Mouse (Mus musculus): Measurements from ENCODE around the gene Ano5. TPM values are rescaled to one million over a fixed set of nuclear protein-coding genes. Genes with fewer than 3 reads are reported as not detected.
A peak's percentile ranks its signal among the peaks of the same experiment; 100 is the strongest.

Ano5 gene
- polyA plus RNA-seq, 2 experiments: 1.4 to 1.5 TPM

- ATAC-seq (ENCODE audit: low FRiP score, low read depth) (no peak), DNase-seq (ENCODE audit: low spot score) (no peak)
- Histone ChIP-seq H3K4me1 (ENCODE audit: control insufficient read depth, insufficient read depth, low read length) (no peaks in the 10 kb centered on the region), H3K9ac (ENCODE audit: low read depth, low read length, severe bottlenecking) (no peak overlapping the region), H3K27me3 (ENCODE audit: control insufficient read depth, insufficient read depth, low read length) (peaks cover 33% of the 10 kb centered on the region), H3K36me3 (ENCODE audit: control insufficient read depth, insufficient read depth, low read length) (no peaks in the 10 kb centered on the region), H3K27ac (replicated peaks; ENCODE audit: low read depth, low read length) (no peak overlapping the region), H3K4me2 (replicated peaks; ENCODE audit: low read depth, low read length, severe bottlenecking) (no peak overlapping the region), H3K4me3 (replicated peaks; ENCODE audit: low read length) (no peak overlapping the region), H3K9me3 (ENCODE audit: control insufficient read depth, low read length) (no peaks in the 10 kb centered on the region)
- 35% methylated on average over 1 of the region's 1 CpGs for WGBS
- no peak for TF ChIP-seq POLR2A (IDR thresholded peaks at IDR 0.05; ENCODE audit: borderline replicate concordance, extremely low read depth, insufficient read depth, insufficient read length)
Observed at GRCm38 (mm10) chr7:51619977-51620376, 109.1 kb downstream of the Ano5 start.

DNA sequence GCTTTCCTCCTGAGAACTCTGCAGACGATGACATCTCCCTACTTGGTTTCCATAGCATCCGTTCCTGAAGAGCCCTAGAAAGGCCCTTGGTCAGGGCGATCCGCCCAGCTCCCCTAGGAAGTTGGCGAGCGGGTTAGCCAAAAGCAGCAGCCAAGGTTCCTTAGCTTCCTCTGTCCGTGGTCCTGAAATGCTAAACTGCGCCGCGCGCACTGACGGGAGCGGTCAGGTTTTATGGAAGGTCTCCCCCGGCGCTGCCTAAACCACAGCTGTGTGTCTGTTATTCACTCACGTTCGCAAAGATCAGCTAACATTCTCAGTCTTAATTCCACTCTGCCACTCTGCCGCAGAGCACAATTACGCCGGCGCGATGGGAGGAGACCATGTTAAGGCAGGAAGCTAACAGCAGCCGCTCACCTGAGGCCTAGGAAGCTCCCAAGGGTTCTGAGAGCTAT lies 110.9 kb downstream of the Ano5 start, which contains the start of gene Slc17a6:
Slc17a6 (plus strand) TSS at position 313 of the 452 bp plus-strand sequence.
- TF ChIP-seq POLR2A (IDR thresholded peaks at IDR 0.05; ENCODE audit: borderline replicate concordance, extremely low read depth, insufficient read depth, insufficient read length): no peak
- peaks cover 40% of the 10 kb centered on the region for H3K27me3 ChIP-seq (ENCODE audit: control insufficient read depth, insufficient read depth, low read length)
- DNase-seq (ENCODE audit: low spot score): peak; percentile 84
- H3K9ac ChIP-seq (ENCODE audit: low read depth, low read length, severe bottlenecking): no peak within 1 kb of the TSS
- ATAC-seq (ENCODE audit: low FRiP score, low read depth): peak; percentile 65; the same call in 1 of the 2 replicates
- WGBS: 1% methylated on average over 23 of the region's 23 CpGs
- H3K4me1 ChIP-seq (ENCODE audit: control insufficient read depth, insufficient read depth, low read length): no peaks in the 10 kb centered on the region
- H3K4me2 ChIP-seq (replicated peaks; ENCODE audit: low read depth, low read length, severe bottlenecking): peak within 1 kb of the TSS; percentile 22; the same call in 1 of the 2 replicates
- H3K27ac ChIP-seq (replicated peaks; ENCODE audit: low read depth, low read length): no peak within 1 kb of the TSS
- 0 out of 2 replicates have a peak within 1 kb of the TSS, but pooled peaks have one; percentile 1 for H3K4me3 ChIP-seq (replicated peaks; ENCODE audit: low read length)
- H3K9me3 ChIP-seq (ENCODE audit: control insufficient read depth, low read length): no peaks in the 10 kb centered on the region
- no peaks in the 10 kb centered on the region for H3K36me3 ChIP-seq (ENCODE audit: control insufficient read depth, insufficient read depth, low read length)

GRCm38 (mm10) chr7:51622196-51622595 lies 111.4 kb downstream of the Ano5 start:
- 0 out of 2 replicates have a peak, but pooled peaks cover 4% of the 10 kb centered on the region for H3K4me1 ChIP-seq (ENCODE audit: control insufficient read depth, insufficient read depth, low read length)
- 0 out of 2 replicates have a peak overlapping the region, but pooled peaks have one; percentile 1 for H3K4me3 ChIP-seq (replicated peaks; ENCODE audit: low read length)
- H3K36me3 ChIP-seq (ENCODE audit: control insufficient read depth, insufficient read depth, low read length): no peaks in the 10 kb centered on the region
- 3% methylated on average over 18 of the region's 18 CpGs for WGBS
- ATAC-seq (ENCODE audit: low FRiP score, low read depth) (no peak), DNase-seq (ENCODE audit: low spot score) (no peak)
- H3K9ac ChIP-seq (ENCODE audit: low read depth, low read length, severe bottlenecking): no peak overlapping the region
- no peaks in the 10 kb centered on the region for H3K9me3 ChIP-seq (ENCODE audit: control insufficient read depth, low read length)
- no peak overlapping the region for H3K4me2 ChIP-seq (replicated peaks; ENCODE audit: low read depth, low read length, severe bottlenecking)
- H3K27me3 ChIP-seq (ENCODE audit: control insufficient read depth, insufficient read depth, low read length): peaks cover 44% of the 10 kb centered on the region
- no peak overlapping the region for H3K27ac ChIP-seq (replicated peaks; ENCODE audit: low read depth, low read length)
- TF ChIP-seq POLR2A (IDR thresholded peaks at IDR 0.05; ENCODE audit: borderline replicate concordance, extremely low read depth, insufficient read depth, insufficient read length): no peak

DNA sequence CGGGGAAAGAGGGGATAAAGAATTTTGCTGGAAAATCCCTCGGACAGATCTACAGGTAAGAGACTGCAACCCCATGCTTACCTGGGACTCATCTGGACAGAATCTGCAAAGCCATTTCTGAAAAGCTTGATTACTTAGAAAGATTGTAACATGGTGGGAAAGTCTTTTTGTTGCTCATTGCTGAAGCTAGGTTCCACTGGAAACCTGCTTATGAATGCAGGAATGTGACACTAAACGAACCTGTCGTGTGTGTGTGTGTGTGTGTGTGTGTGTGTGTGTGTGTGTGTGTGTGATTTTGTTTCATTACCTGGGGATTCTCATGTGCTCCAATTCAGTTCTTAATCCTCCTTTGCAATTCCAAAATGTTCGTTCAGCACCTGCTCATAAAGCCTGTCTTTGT lies 111.8 kb downstream of the Ano5 start:
- no peak for TF ChIP-seq POLR2A (IDR thresholded peaks at IDR 0.05; ENCODE audit: borderline replicate concordance, extremely low read depth, insufficient read depth, insufficient read length)
- Histone ChIP-seq H3K27me3 (ENCODE audit: control insufficient read depth, insufficient read depth, low read length) (peaks cover 49% of the 10 kb centered on the region), H3K27ac (replicated peaks; ENCODE audit: low read depth, low read length) (no peak overlapping the region), H3K4me2 (replicated peaks; ENCODE audit: low read depth, low read length, severe bottlenecking) (no peak overlapping the region), H3K4me1 (ENCODE audit: control insufficient read depth, insufficient read depth, low read length) (0 out of 2 replicates have a peak, but pooled peaks cover 7% of the 10 kb centered on the region), H3K9ac (ENCODE audit: low read depth, low read length, severe bottlenecking) (no peak overlapping the region), H3K9me3 (ENCODE audit: control insufficient read depth, low read length) (no peaks in the 10 kb centered on the region), H3K4me3 (replicated peaks; ENCODE audit: low read length) (no peak overlapping the region), H3K36me3 (ENCODE audit: control insufficient read depth, insufficient read depth, low read length) (no peaks in the 10 kb centered on the region)
- 7% methylated on average over 5 of the region's 5 CpGs for WGBS
- DNase-seq (ENCODE audit: low spot score): no peak
- no peak for ATAC-seq (ENCODE audit: low FRiP score, low read depth)

DNA sequence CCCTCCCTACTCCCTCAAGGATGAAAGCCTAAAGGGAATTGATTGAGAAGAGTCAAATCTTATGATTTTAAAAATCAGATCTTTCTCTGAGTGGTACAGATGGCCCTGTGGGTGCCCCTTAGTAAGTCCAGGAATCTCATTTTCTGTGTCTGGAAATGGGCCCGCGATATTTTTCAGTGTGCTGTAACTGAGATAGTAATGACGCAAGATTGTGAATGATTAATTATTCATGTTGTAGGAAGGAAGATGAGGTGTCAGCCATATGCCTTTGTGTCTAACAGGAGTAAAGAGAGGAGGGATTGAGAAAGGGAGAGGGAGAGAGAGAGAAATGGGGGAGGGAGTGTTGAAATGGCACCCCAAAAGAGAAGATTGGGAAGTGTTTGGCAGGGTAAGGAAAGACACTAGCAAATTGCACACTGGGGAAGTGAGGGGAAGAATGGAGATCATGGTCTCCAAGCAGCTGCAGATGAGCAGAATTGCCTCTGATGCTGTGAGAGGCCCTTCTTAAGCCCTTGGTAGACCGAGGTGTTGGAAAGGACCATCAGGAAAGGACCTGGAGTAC lies 113.6 kb downstream of the Ano5 start:
- Histone ChIP-seq H3K36me3 (ENCODE audit: control insufficient read depth, insufficient read depth, low read length) (no peaks in the 10 kb centered on the region), H3K27ac (replicated peaks; ENCODE audit: low read depth, low read length) (no peak overlapping the region), H3K9ac (ENCODE audit: low read depth, low read length, severe bottlenecking) (no peak overlapping the region), H3K4me2 (replicated peaks; ENCODE audit: low read depth, low read length, severe bottlenecking) (no peak overlapping the region), H3K9me3 (ENCODE audit: control insufficient read depth, low read length) (no peaks in the 10 kb centered on the region), H3K27me3 (ENCODE audit: control insufficient read depth, insufficient read depth, low read length) (peaks cover 58% of the 10 kb centered on the region), H3K4me3 (replicated peaks; ENCODE audit: low read length) (no peak overlapping the region), H3K4me1 (ENCODE audit: control insufficient read depth, insufficient read depth, low read length) (0 out of 2 replicates have a peak, but pooled peaks cover 7% of the 10 kb centered on the region)
- 2% methylated on average over 4 of the region's 4 CpGs for WGBS
- DNase-seq (ENCODE audit: low spot score) (no peak), ATAC-seq (ENCODE audit: low FRiP score, low read depth) (no peak)
- TF ChIP-seq POLR2A (IDR thresholded peaks at IDR 0.05; ENCODE audit: borderline replicate concordance, extremely low read depth, insufficient read depth, insufficient read length): no peak

Measured in limb, embryonic 14.5 days (tissue).